Mouse (Mus musculus): ENCODE results near the gene Senp5.
A peak's percentile ranks its signal among the peaks of the same experiment; 100 is the strongest.

The Senp5 gene

GRCm38 (mm10) chr16:31938856-31939255 is 64.2 kb downstream of the Senp5 start:
- no peak for DNase-seq

GRCm38 (mm10) chr16:31936568-31936967 is 66.5 kb downstream of the Senp5 start:
- no peak for DNase-seq

- no peak for DNase-seq
Observed at GRCm38 (mm10) chr16:31935091-31935979, 67.8 kb downstream of the Senp5 start.

- no peak for DNase-seq
Observed at GRCm38 (mm10) chr16:31934550-31935010, 68.5 kb downstream of the Senp5 start.

- DNase-seq = peak in 1 of 2 experiments; percentile 26
Observed at GRCm38 (mm10) chr16:31933751-31934549, 69.1 kb downstream of the Senp5 start, which contains the start of gene Pigz. Gene Pigz (plus strand): TSS chr16:31933851.

GRCm38 (mm10) chr16:31932840-31933697 is 70.0 kb downstream of the Senp5 start:
- DNase-seq = peak; percentile 83 to 88

GRCm38 (mm10) chr16:31932255-31932654 is 70.8 kb downstream of the Senp5 start:
- DNase-seq = no peak

GRCm38 (mm10) chr16:31931330-31931729 is 71.8 kb downstream of the Senp5 start:
- no peak for DNase-seq

- DNase-seq = no peak
Observed at GRCm38 (mm10) chr16:31927412-31927811, 75.7 kb downstream of the Senp5 start.

- DNase-seq = no peak
Observed at GRCm38 (mm10) chr16:31926547-31927182, 76.4 kb downstream of the Senp5 start.

GRCm38 (mm10) chr16:31926091-31926490 is 77.0 kb downstream of the Senp5 start:
- no peak for DNase-seq

GRCm38 (mm10) chr16:31924368-31924767 is 78.7 kb downstream of the Senp5 start:
- no peak for DNase-seq

GRCm38 (mm10) chr16:31918248-31918724 is 84.8 kb downstream of the Senp5 start:
- DNase-seq = peak; percentile 43 to 49

- no peak for DNase-seq
Observed at GRCm38 (mm10) chr16:31917776-31918175, 85.3 kb downstream of the Senp5 start.

GRCm38 (mm10) chr16:31910281-31910847 is 92.7 kb downstream of the Senp5 start:
- no peak for DNase-seq

All from thymus, postnatal 36 days (tissue).